Mouse (Mus musculus): ENCODE measurements around the gene Ubox5.
A peak's percentile ranks its signal among the peaks of the same experiment; 100 is the strongest.

Ubox5 gene

GRCm38 (mm10) chr2:130591016-130591415, 38.8 kb downstream of the Ubox5 start:
- TF ChIP-seq CTCF (conservative IDR thresholded peaks at IDR 0.05; ENCODE audit: low read length) = no peak
- no peak for TF ChIP-seq POU5F1 (IDR thresholded peaks at IDR 0.05; ENCODE audit: borderline replicate concordance, low read length)
- TF ChIP-seq NANOG (IDR thresholded peaks at IDR 0.05; ENCODE audit: borderline replicate concordance, low read length) = no peak

GRCm38 (mm10) chr2:130589761-130590160, 40.1 kb downstream of the Ubox5 start:
- H3K27me3 ChIP-seq (ENCODE audit: insufficient read depth, low read length) = 0 out of 2 replicates have a peak, but pooled peaks cover 3% of the 10 kb centered on the region
- TF ChIP-seq CTCF (conservative IDR thresholded peaks at IDR 0.05; ENCODE audit: low read length) (no peak), NANOG (IDR thresholded peaks at IDR 0.05; ENCODE audit: borderline replicate concordance, low read length) (no peak), POU5F1 (IDR thresholded peaks at IDR 0.05; ENCODE audit: borderline replicate concordance, low read length) (no peak)
- H3K36me3 ChIP-seq (ENCODE audit: insufficient read depth, low read length) = peaks cover 34% of the 10 kb centered on the region
- no peaks in the 10 kb centered on the region for H3K9me3 ChIP-seq (ENCODE audit: low read length)
- no peak overlapping the region for H3K4me3 ChIP-seq (replicated peaks; ENCODE audit: low read length)
- peaks cover 31% of the 10 kb centered on the region for H3K4me1 ChIP-seq (replicated peaks; ENCODE audit: low read depth, low read length)

More at GRCm38 (mm10) chr2:130591016-130591415, 38.8 kb downstream of the Ubox5 start:
- Histone ChIP-seq H3K27me3 (ENCODE audit: insufficient read depth, low read length) (no peaks in the 10 kb centered on the region), H3K4me1 (replicated peaks; ENCODE audit: low read depth, low read length) (peaks cover 31% of the 10 kb centered on the region), H3K4me3 (replicated peaks; ENCODE audit: low read length) (no peak overlapping the region), H3K9me3 (ENCODE audit: low read length) (no peaks in the 10 kb centered on the region), H3K36me3 (ENCODE audit: insufficient read depth, low read length) (peaks cover 46% of the 10 kb centered on the region)

GRCm38 (mm10) chr2:130589157-130589556, 40.7 kb downstream of the Ubox5 start:
- no peak for TF ChIP-seq CTCF (conservative IDR thresholded peaks at IDR 0.05; ENCODE audit: low read length)
- no peak for TF ChIP-seq POU5F1 (IDR thresholded peaks at IDR 0.05; ENCODE audit: borderline replicate concordance, low read length)
- no peak for TF ChIP-seq NANOG (IDR thresholded peaks at IDR 0.05; ENCODE audit: borderline replicate concordance, low read length)
- H3K9me3 ChIP-seq (ENCODE audit: low read length) = no peaks in the 10 kb centered on the region
- H3K36me3 ChIP-seq (ENCODE audit: insufficient read depth, low read length) = peaks cover 31% of the 10 kb centered on the region
- no peak overlapping the region for H3K4me3 ChIP-seq (replicated peaks; ENCODE audit: low read length)
- H3K4me1 ChIP-seq (replicated peaks; ENCODE audit: low read depth, low read length) = peaks cover 28% of the 10 kb centered on the region
- H3K27me3 ChIP-seq (ENCODE audit: insufficient read depth, low read length) = peaks cover 8% of the 10 kb centered on the region

- TF ChIP-seq POU5F1 (IDR thresholded peaks at IDR 0.05; ENCODE audit: borderline replicate concordance, low read length) = no peak
- TF ChIP-seq CTCF (conservative IDR thresholded peaks at IDR 0.05; ENCODE audit: low read length) = no peak
- no peak for TF ChIP-seq NANOG (IDR thresholded peaks at IDR 0.05; ENCODE audit: borderline replicate concordance, low read length)
- Histone ChIP-seq H3K4me3 (replicated peaks; ENCODE audit: low read length) (no peak overlapping the region), H3K9me3 (ENCODE audit: low read length) (no peaks in the 10 kb centered on the region), H3K4me1 (replicated peaks; ENCODE audit: low read depth, low read length) (peaks cover 25% of the 10 kb centered on the region), H3K36me3 (ENCODE audit: insufficient read depth, low read length) (peaks cover 28% of the 10 kb centered on the region), H3K27me3 (ENCODE audit: insufficient read depth, low read length) (peaks cover 14% of the 10 kb centered on the region)
Observed at GRCm38 (mm10) chr2:130588373-130588772, 41.5 kb downstream of the Ubox5 start.

GRCm38 (mm10) chr2:130586016-130586415, 43.8 kb downstream of the Ubox5 start:
- Histone ChIP-seq H3K9me3 (ENCODE audit: low read length) (no peaks in the 10 kb centered on the region), H3K4me3 (replicated peaks; ENCODE audit: low read length) (no peak overlapping the region), H3K27me3 (ENCODE audit: insufficient read depth, low read length) (peaks cover 35% of the 10 kb centered on the region), H3K4me1 (replicated peaks; ENCODE audit: low read depth, low read length) (peaks cover 32% of the 10 kb centered on the region), H3K36me3 (ENCODE audit: insufficient read depth, low read length) (peaks cover 10% of the 10 kb centered on the region)
- TF ChIP-seq NANOG (IDR thresholded peaks at IDR 0.05; ENCODE audit: borderline replicate concordance, low read length) (no peak), CTCF (conservative IDR thresholded peaks at IDR 0.05; ENCODE audit: low read length) (no peak), POU5F1 (IDR thresholded peaks at IDR 0.05; ENCODE audit: borderline replicate concordance, low read length) (no peak)

- H3K9me3 ChIP-seq (ENCODE audit: low read length) = no peaks in the 10 kb centered on the region
- no peaks in the 10 kb centered on the region for H3K36me3 ChIP-seq (ENCODE audit: insufficient read depth, low read length)
- H3K4me3 ChIP-seq (replicated peaks; ENCODE audit: low read length) = no peak overlapping the region
- TF ChIP-seq POU5F1 (IDR thresholded peaks at IDR 0.05; ENCODE audit: borderline replicate concordance, low read length) (no peak), CTCF (conservative IDR thresholded peaks at IDR 0.05; ENCODE audit: low read length) (no peak), NANOG (IDR thresholded peaks at IDR 0.05; ENCODE audit: borderline replicate concordance, low read length) (no peak)
- peaks cover 30% of the 10 kb centered on the region for H3K4me1 ChIP-seq (replicated peaks; ENCODE audit: low read depth, low read length)
- peaks cover 55% of the 10 kb centered on the region for H3K27me3 ChIP-seq (ENCODE audit: insufficient read depth, low read length)
Observed at GRCm38 (mm10) chr2:130583902-130584560, 45.8 kb downstream of the Ubox5 start.

GRCm38 (mm10) chr2:130582552-130582951, 47.3 kb downstream of the Ubox5 start, which contains the start of gene Avp:
TSS of gene Avp (minus strand) at chr2:130582554.
- Histone ChIP-seq H3K4me1 (replicated peaks; ENCODE audit: low read depth, low read length) (peaks cover 36% of the 10 kb centered on the region), H3K9me3 (ENCODE audit: low read length) (no peaks in the 10 kb centered on the region), H3K27me3 (ENCODE audit: insufficient read depth, low read length) (peaks cover 70% of the 10 kb centered on the region), H3K36me3 (ENCODE audit: insufficient read depth, low read length) (no peaks in the 10 kb centered on the region), H3K4me3 (replicated peaks; ENCODE audit: low read length) (peak within 1 kb of the TSS; percentile 72; the same call in 1 of the 2 replicates)
- no peak for TF ChIP-seq POU5F1 (IDR thresholded peaks at IDR 0.05; ENCODE audit: borderline replicate concordance, low read length)
- TF ChIP-seq NANOG (IDR thresholded peaks at IDR 0.05; ENCODE audit: borderline replicate concordance, low read length) = no peak
- no peak for TF ChIP-seq CTCF (conservative IDR thresholded peaks at IDR 0.05; ENCODE audit: low read length)

- peaks cover 83% of the 10 kb centered on the region for H3K27me3 ChIP-seq (ENCODE audit: insufficient read depth, low read length)
- no peaks in the 10 kb centered on the region for H3K36me3 ChIP-seq (ENCODE audit: insufficient read depth, low read length)
- H3K9me3 ChIP-seq (ENCODE audit: low read length) = no peaks in the 10 kb centered on the region
- TF ChIP-seq POU5F1 (IDR thresholded peaks at IDR 0.05; ENCODE audit: borderline replicate concordance, low read length) (no peak), CTCF (conservative IDR thresholded peaks at IDR 0.05; ENCODE audit: low read length) (no peak), NANOG (IDR thresholded peaks at IDR 0.05; ENCODE audit: borderline replicate concordance, low read length) (no peak)
- peaks cover 38% of the 10 kb centered on the region for H3K4me1 ChIP-seq (replicated peaks; ENCODE audit: low read depth, low read length)
- peak overlapping the region; percentile 72 for H3K4me3 ChIP-seq (replicated peaks; ENCODE audit: low read length)
Observed at GRCm38 (mm10) chr2:130581201-130581600, 48.6 kb downstream of the Ubox5 start.

All from E14TG2a.4 (cell line).